Mouse (Mus musculus) urinary bladder, postnatal 0 days (tissue): ENCODE results near the gene Taf7l. TPM values are rescaled to one million over a fixed set of nuclear protein-coding genes. Genes with fewer than 3 reads are reported as not detected.

Source experiments
- polyA plus RNA-seq: library from polyadenylated mRNA; unstranded; fragments of >200 nt; fragmentation: Nextera tagmentation; extraction: Ambion mirVana; gene quantifications from 2 replicates; pipeline ENCODE4 v1.2.1, GENCODE M21; 2015

Gene Taf7l
- polyA plus RNA-seq = not detected in 2 replicates

DNA sequence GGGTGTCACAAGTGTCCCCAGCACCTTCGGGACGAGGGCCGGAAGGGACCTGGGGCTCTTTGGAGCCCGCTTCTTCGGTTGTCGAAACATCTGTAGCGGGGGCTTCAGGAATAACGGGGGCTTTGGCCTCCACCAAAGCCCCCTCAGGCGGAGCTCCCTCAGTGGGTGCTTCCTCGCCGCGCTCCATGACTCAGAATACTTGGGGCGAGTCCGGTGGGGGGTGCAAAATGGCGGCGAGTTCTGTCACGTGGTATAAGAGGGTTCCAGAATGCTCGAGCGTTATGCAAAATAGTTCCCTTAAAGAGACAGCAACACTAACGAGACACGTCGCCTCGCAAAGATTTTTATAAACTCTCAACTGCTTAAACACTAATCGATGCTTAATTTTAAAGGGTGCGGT lies at the start of gene Taf7l:
Gene Taf7l, minus strand, starts transcription at position 201 of the 400 bp plus-strand sequence.

Other genes starting within 250 kb of the Taf7l start
- 12.3 and 12.7 TPM in 2 replicates for gene Trmt2b, start 199.5 kb downstream of the Taf7l start, polyA plus RNA-seq
- gene Tmem35a, start 181.3 kb downstream of the Taf7l start, polyA plus RNA-seq = 0.31 and 0.59 TPM in 2 replicates
- 8.9 and 9.5 TPM in 2 replicates for gene Cenpi, start 168.4 kb downstream of the Taf7l start, polyA plus RNA-seq
- gene Drp2, start 71.9 kb downstream of the Taf7l start, polyA plus RNA-seq = 0.11 and 0.17 TPM in 2 replicates
- gene Timm8a1, start 65.4 kb upstream of the Taf7l start, polyA plus RNA-seq = 42.5 and 43.2 TPM in 2 replicates
- gene Btk, start 107.1 kb upstream of the Taf7l start, polyA plus RNA-seq = 0.93 and 2.5 TPM in 2 replicates
- gene Rpl36a, start 109.2 kb upstream of the Taf7l start, polyA plus RNA-seq = 380 and 391 TPM in 2 replicates
- gene Gla, start 124.6 kb upstream of the Taf7l start, polyA plus RNA-seq = 5.9 and 6.4 TPM in 2 replicates
- gene Hnrnph2, start 124.7 kb upstream of the Taf7l start, polyA plus RNA-seq = 79.9 and 85.6 TPM in 2 replicates
- 1.5 and 1.6 TPM in 2 replicates for gene Armcx4, start 210.0 kb upstream of the Taf7l start, polyA plus RNA-seq
- gene Armcx1, start 241.5 kb upstream of the Taf7l start, polyA plus RNA-seq = 17.7 and 22.6 TPM in 2 replicates